Mouse (Mus musculus): Measurements from ENCODE around the gene Rtn1. TPM values are rescaled to one million over a fixed set of nuclear protein-coding genes. Genes with fewer than 3 reads are reported as not detected.

Gene Rtn1
- polyA plus RNA-seq, 1 experiment from 2014 or later, result 2,137 TPM

Other genes with a start within 250 kb of the Rtn1 start
- gene Ccdc175, start 224.0 kb downstream of the Rtn1 start, polyA plus RNA-seq (2015; fragmentation: Nextera tagmentation; extraction: Ambion mirVana), result not detected in 2 replicates
- 3.4 and 4.1 TPM in 2 replicates for gene Lrrc9, start 32.8 kb upstream of the Rtn1 start, polyA plus RNA-seq (2015; fragmentation: Nextera tagmentation; extraction: Ambion mirVana)
- gene Pcnx4, start 127.3 kb upstream of the Rtn1 start, polyA plus RNA-seq (2015; fragmentation: Nextera tagmentation; extraction: Ambion mirVana), result 20.4 TPM in 2 replicates
- gene Gm4756, start 240.6 kb upstream of the Rtn1 start, polyA plus RNA-seq (2015; fragmentation: Nextera tagmentation; extraction: Ambion mirVana), result not detected in 2 replicates